Mouse (Mus musculus) thymus, postnatal 0 days (tissue): ENCODE data around the gene Ddx3y. TPM values are rescaled to one million over a fixed set of nuclear protein-coding genes. Genes with fewer than 3 reads are reported as not detected.

Experiments
- DNase-seq: peaks from one replicate; pipeline ENCODE4 v3.0.0-alpha.2; 2015; ENCODE audit warnings: low spot score
- polyA plus RNA-seq: library from polyadenylated mRNA; unstranded; fragments of >200 nt; fragmentation: Nextera tagmentation; extraction: Ambion mirVana; gene quantifications from 2 replicates; pipeline ENCODE4 v1.2.1, GENCODE M21; 2015

Ddx3y gene
- polyA plus RNA-seq, result not detected in 2 replicates

DNA sequence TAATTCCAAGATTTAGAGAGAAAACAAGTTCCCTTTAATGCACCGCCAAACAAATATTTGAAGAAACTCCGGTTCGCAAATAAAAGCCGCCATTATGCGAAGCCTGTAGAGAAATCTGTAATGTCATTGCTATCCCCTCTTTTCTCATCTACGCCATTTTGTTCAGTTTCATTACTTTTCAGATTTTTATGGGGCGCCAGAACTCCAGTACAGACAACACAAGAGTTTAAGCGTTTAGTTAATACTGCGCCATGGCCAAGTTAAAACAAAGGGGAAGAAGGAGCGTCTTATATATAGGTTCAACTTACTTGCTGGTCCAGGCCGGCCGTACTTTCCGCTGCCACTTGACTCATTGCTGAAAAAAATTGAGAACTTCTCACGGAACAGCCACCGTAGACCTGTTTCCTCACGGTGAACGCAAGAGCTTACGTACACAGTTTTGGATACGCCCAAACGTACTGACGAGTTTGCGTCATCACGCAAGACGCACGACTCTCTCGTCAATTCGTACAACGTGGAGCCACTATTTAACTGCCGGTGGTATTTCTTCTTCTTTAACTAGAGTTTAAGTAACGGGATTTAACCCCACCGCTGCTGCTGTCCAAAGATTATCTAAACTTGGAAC, at the start of gene Ddx3y:
Gene Ddx3y (minus strand): TSS at position 459 of the 625 bp plus-strand sequence.
- peak; percentile 67 for DNase-seq

- DNase-seq, result no peak
These were observed 7.3 kb upstream of the Ddx3y start for GRCm38 (mm10) chrY:1293708-1294107.

- DNase-seq, result no peak
These were observed 694 bp downstream of the Ddx3y start for GRCm38 (mm10) chrY:1285735-1286134.

- no peak for DNase-seq
These were observed 40.3 kb downstream of the Ddx3y start for GRCm38 (mm10) chrY:1246117-1246516.

DNA sequence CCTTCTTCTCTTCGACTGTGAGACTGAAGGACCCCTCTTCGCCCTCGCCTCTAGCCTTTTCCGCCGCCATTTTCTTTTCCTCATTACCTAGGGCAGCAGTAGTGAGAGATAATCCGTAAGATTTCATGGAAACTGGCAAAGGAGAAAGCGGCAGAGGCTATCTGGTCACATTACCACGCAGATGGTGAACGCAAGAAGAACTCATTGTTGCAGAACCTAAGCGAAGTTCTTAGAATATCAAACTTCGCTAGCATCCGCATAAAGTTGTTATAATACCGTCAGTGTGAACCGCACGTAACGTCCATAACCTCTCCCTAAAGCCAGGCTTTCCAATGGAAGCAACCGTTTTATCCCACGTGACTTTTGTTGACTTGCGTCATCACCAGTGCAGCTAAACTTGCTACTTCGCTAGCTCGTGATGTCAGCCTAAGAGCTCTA, 41.0 kb downstream of the Ddx3y start, which contains the start of gene Uty:
Gene Uty (minus strand): TSS at position 334 of the 438 bp plus-strand sequence.
- DNase-seq, result peak; percentile 60

DNA sequence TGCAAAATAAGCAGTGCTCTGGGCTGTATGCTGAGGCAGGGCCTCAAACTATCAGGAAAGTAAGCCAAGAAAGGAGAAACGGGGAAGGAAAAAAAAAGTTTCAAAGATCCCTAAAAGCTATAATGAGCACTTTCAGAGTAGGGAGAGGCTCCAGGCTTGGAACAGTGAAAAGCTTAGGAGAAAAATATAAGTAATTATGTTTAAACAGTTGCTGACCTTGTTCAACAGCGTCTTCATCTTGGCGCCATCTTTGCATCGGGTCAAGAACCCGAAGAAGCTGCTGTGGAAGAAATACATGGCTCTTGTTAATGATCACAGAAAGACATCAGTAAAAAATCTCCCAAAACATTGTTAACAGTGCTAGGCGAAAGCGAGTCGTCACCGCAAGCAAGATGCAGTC, 41.5 kb downstream of the Ddx3y start:
- peak; percentile 1 for DNase-seq

DNA sequence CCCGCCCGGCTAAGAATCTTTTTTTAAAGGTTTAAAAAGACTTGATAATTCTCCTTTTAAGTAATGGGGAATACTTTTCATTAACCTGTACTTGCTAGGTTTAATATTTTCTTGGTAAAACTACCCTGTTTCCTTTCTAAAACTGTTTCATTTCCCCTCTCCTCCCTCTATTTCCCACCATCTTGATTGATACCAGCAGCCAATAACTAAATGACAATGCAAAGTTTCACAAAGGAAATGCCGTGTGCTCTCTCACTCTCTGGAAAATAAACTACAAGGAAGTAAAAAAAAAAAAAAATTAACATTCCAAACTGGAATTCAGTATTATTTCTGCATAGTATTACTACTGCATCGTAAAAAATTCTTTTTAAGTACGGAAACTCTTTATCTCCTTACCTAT, 42.0 kb downstream of the Ddx3y start:
- peak; percentile 1 for DNase-seq

DNA sequence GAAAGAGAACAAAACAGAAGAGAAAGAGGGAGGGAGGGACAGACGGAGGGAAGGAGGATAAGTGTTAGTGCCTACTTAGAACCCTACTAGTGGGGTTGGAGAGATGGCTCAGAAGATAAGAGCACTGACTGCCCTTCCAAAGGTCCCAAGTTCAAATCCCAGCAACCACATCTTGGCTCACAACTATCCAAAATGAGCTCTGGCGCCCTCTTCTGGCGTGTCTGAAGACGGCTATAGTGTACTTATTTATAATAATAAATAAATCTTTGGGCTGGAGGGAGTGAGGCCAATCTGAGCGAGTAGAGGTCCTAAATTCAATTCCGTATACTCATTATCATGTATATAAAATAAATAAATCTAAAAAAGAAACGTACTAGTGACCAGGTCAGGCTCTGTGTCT, 66.4 kb downstream of the Ddx3y start:
- DNase-seq, result no peak

Other genes with a start within 250 kb of the Ddx3y start
- not detected in 2 replicates for gene Uty, start 40.9 kb downstream of the Ddx3y start, polyA plus RNA-seq
- gene Usp9y, start 173.2 kb upstream of the Ddx3y start, polyA plus RNA-seq, result not detected in 2 replicates